Mouse (Mus musculus) heart, postnatal 14 days (tissue): ENCODE results near the gene Vma21. TPM values are rescaled to one million over a fixed set of nuclear protein-coding genes. Genes with fewer than 3 reads are reported as not detected.
A peak's percentile ranks its signal among the peaks of the same experiment; 100 is the strongest.

Source experiments
- DNase-seq, 2 experiments: peaks; one replicate each; pipeline ENCODE4 v3.0.0; 2021 to 2022
- intact Hi-C: fragments of 180-260 bp; cut with DNase I; formaldehyde crosslinking; loops from one replicate; pipeline ENCODE4 v1.15.1; 2025
- long read RNA-seq, 2 experiments: library from polyadenylated mRNA; stranded (forward); transcript quantifications; one replicate each; pipeline ENCODE4 v2.0.0; 2021
- total RNA-seq, 2 experiments: library from RNA; stranded (reverse); gene quantifications; 2 replicates each; pipeline ENCODE4 v1.2.3; 2021

The Vma21 gene
- 10 to 100 TPM; 15.1 to 20.4 TPM for total RNA-seq
- long read RNA-seq, experiment 1, full-length matches to known transcripts = 24 of 26 reads
- long read RNA-seq, experiment 1, partial matches to known transcripts = 0 of 26 reads
- long read RNA-seq, experiment 1, other reads (novel, unspliced or antisense) = 2 of 26 reads
- long read RNA-seq, experiment 2, full-length matches to known transcripts = 21 of 23 reads
- long read RNA-seq, experiment 2, partial matches to known transcripts = 0 of 23 reads
- long read RNA-seq, experiment 2, other reads (novel, unspliced or antisense) = 2 of 23 reads

DNA sequence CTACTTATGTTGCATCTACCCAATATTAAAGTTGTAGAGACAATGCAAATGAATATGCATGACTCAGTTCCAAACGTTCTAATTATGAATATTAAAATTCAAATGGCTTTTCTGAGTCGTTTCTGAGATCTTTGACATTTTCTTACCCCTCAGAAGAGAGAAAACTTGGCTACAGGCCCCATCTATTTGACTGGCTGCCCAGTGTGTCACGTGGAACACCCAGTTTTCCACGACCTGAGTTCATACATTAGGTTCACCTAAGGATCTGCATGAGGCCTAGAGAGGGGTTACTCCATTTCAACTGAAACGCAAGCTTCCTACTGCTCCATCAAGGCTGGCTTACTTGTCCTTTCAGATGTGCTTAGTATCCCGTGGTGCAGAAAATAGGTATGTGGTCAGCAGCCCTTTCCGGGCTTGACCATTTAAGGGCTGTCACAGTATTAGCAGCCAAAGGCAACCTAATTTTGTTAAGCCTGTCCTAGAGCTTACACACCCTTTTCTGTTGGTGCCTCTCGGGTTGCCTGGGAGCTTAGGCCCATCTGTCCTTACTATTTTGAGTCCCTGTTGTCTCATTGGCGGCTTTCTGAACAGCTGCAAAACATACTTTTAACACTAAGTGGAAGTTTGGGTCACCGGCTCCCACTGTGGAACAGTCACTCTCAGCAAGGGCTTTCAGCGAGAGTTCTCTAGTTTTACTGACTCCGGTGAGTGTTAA, at the start of gene Vma21:
Vma21 (plus strand) TSS at position 294 of the 715 bp plus-strand sequence.
- peak; percentile 1 to 14 for DNase-seq

DNA sequence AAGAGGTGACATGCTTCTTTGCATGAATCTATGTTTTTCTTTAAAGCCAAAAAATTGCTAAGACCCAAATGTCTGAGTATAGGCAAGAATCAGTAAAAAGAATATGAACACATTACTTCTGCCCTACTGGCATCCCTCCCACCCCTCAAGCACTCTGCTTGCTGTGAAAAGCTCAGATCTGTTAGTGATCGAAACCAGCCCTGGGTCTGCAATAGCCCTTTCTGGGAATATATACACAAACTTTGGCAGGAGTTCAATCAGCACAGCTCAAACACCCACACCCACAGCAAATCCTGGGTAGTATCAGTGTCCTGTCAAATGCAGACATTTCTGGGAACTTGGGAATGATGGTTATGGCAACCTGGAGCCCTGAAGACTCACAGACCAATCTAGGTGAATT, 47.8 kb upstream of the Vma21 start:
- DNase-seq = no peak
- intact Hi-C loops = no loop called here

More for the DNA sequence above, at the start of gene Vma21:
- intact Hi-C loops = no loop called here

DNA sequence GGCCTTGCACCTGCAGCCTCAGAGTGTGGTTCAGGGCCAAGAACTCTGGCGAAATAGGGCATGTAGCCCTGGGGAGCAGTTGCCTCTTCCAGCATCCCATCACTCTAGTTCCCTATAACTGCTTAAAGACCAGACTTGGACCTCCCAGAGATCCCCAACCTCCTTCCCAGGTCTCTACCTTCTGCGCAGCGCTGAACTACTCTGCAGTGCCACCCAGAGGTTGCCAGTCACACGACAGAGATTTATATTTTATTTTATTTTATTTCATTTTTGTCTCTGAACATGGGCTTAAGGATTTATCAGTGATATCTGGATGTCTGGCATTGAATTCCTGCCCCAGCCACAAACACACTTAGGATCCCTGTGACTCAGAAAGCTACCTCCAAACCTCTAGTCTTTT, 24.6 kb upstream of the Vma21 start:
- no peak for DNase-seq
- intact Hi-C loops = no loop called here

DNA sequence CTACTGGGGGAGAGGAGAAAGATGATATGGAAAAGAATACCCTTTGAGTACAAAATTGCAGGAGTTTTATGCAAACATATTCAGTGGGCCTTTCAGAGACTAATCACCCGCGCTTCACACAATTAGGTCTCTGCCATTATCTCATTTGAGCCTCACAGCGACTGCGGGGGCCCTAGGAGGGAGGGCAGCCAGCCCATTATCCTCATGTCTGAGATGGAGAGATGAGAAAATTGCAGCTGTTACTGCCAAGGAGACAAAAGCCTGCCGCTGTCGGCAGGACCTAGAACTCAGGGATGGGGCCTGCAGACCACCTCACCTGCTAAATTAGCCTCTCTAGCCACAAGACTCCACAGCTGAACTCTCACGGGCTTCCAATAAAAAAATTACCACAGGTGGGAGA, 18.0 kb upstream of the Vma21 start:
- no peak for DNase-seq
- intact Hi-C loops = loop anchor here (5.0 kb wide), 2 partner anchors 145 kb away; no protein-coding TSS in a partner anchor

DNA sequence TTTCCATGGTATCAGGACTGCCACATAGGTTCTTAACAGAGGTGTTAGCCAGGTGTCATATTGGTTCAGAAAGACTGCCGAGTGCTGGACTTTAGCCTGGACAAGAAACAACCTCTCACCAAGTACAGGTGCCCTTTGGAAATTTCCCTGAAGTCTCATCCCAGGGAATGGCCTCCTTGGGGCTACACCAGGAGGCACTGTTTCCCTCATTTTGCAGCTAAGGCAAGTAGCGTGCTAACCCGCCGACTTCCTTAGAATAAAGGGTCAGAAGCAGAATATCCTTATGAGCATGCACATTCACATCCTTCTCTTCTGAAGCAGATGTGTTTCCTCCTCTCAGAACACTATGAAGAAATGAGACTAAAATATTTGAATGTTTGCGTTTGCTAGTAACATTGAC, 16.8 kb upstream of the Vma21 start:
- peak; percentile 4 to 15 for DNase-seq
- intact Hi-C loops = loop anchor here (5.0 kb wide), 2 partner anchors 143 to 147 kb away; no protein-coding TSS in a partner anchor

DNA sequence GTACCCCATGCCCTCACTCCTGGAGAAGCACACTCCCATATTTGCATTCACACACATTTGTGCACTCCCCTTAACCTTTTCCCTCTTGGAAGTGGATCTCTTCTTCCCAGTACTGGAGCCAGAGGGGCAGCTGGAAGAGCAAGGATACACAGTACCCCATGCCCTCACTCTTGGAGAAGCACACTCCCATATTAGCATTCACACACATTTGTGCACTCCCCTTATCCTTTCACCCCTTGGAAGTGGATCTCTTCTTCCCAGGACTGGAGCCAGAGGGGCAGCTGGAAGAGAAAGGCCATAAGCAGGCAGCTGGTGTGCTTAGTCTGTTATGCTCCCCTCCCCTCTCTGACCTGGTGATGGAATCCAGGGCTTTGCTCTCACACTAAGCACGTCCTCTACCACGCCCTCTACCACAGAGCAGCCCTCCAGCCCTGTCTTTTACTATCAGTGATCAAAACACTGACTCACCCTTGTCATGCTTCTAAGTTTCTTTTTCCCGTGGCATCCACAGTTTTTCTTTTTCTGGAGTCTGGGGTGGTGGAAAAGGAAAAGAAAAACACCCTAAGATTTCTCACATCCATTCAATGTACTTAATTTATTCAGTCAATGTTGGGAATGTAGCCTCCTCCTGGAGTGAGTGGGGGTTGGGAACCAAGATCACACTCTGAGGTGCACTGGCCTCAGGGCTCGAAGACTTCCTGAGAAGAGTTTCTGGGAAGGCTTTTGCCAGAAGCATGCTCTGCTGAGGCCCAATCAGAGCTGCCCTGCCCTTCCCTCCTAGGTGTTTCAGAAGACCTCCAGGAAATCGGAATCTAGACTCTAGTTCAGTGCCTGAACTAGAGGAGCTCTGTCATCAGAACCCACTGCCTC, 3.5 kb upstream of the Vma21 start:
- intact Hi-C loops = no loop called here
- peak; percentile 10 to 30 for DNase-seq

DNA sequence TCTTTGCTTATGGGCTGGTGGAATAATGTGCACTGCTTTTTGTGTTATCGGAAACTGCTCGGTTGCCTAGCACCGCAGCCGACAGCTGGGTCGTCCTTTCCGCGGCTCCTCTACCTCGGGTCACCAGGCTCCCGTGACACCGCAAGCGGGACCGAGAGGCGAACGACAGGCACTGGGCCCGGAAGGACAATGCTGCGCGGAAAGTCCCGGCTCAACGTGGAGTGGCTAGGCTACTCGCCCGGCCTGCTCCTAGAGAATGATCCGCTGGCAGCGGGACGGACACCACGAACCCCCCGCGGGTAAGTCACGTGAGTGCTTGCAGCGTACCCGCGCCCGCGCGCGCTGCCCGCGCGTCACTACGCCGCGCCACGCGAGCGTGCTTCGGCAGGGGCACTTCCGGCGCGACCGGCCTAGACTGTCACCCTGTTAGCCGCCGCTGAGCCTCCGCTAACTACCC, 705 bp downstream of the Vma21 start:
- intact Hi-C loops = no loop called here
- DNase-seq = peak; percentile 84 to 86

DNA sequence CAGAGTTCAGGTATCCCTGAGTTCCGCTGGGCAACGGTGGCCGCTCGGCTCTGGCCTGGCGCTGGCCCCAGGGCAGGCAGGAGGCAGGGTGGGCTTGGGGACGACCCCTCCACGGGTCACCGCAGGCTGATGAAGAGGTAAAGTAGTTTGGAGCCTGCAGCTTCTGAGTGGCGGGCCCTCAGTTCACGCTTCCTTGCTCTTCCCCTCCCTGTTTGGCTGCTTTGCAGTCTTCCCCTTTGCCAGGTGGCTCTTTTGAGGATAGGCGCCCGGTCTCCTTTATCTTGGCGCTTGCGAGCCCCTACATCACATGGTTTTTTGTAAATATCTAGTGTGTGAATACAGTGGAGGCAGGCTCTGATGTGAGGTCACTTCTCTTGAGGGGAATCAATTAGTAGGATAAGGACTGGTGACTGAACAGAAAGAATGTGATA, 1.2 kb downstream of the Vma21 start:
- DNase-seq = no peak
- intact Hi-C loops = no loop called here

DNA sequence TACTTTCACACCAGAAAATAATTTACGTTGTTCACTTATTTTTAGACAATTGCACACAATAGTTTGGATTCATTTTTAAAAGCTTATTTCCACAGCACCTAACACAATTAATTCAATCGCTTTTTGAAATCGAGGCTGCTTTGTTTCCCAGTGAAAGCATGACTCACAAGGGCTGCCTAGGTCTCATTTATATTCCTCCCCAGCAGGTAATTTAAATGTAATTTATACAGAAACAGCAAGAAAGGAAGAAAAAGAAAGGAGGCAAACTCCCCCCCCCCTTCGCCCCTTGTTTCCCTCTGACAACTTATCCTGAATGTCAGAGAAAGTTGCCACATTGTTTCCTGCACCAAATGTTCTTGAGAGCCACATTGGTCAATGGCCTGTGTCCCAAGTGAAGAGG, 23.2 kb downstream of the Vma21 start:
- no peak for DNase-seq

DNA sequence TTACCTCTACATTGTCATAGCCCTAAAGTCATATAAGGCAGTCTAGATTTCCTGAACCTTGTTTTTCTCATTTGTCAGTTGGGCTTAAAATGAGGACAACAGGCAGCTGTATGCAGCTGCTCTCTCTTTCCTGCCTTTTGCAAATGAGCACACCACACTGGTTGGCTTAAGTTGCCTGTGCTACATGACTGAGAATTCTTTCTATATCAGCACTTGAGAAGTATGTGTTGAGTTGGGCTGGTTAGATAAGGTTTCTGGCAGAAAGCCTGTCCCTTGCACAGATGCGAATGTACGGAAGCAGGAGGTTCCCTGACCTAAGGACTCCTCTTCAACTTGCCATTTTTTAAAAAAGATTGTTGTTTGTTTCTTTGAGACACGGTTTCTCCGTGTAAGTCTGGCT, 31.0 kb downstream of the Vma21 start:
- peak; percentile 11 to 21 for DNase-seq
- intact Hi-C loops = no loop called here

More for the DNA sequence above, 23.2 kb downstream of the Vma21 start:
- intact Hi-C loops = no loop called here

DNA sequence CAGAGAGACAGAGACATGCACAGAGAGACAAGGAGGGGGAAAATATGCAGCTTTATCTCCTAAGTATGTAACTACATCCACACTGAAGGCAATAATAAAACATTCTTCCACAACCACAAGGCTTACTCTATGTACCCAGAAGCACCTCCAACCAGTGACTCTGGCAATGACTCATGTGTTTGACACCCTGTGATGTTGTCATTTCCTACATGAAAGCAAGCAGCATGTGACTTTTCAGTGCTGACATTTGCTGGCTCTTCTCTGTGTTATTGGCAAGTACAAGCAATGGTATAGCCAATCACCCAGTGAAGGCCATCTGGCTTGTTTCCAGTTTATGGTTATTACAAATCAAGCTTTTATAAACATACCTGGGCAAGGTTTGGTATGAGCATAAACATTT, 38.1 kb downstream of the Vma21 start:
- intact Hi-C loops = no loop called here
- DNase-seq = peak in 1 of 2 experiments; percentile 1

Other genes with a start within 250 kb of the Vma21 start
- gene Gpr50, start 152.3 kb upstream of the Vma21 start, total RNA-seq = not detected
- gene Gm1141, start 105.1 kb downstream of the Vma21 start, total RNA-seq = not detected
- 10 to 100 TPM; 17.3 to 21.6 TPM for gene Prrg3, start 146.7 kb downstream of the Vma21 start, total RNA-seq
- not detected for gene Fate1, start 157.1 kb downstream of the Vma21 start, total RNA-seq
- under 1 TPM; 0.12 to 0.56 TPM for gene Cnga2, start 175.9 kb downstream of the Vma21 start, total RNA-seq